Mouse (Mus musculus): ENCODE measurements around the gene Usp13. TPM values are rescaled to one million over a fixed set of nuclear protein-coding genes. Genes with fewer than 3 reads are reported as not detected.

Gene Usp13
- total RNA-seq, 2 experiments from 2014 or later = 188 to 287 TPM

DNA sequence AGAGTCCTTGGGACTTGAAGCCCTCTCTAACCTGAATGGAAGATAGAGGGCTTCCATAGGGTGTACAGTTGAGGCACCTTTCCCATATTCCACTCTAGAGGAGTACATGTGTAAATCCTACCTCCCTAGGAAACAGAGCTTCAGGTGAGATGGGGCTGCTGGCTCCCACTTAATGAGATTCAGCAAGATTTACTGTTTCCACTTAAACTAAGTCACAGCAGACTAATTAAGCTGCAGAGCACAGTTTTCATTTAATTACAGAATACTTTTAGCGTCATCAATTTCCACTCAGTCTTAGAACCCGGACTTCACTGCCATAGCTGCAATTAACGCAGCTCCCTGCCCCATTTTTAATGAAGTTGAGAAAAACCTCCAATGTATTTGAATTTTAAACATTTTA is 144.1 kb downstream of the Usp13 start:
- H3K27ac ChIP-seq = no peak overlapping the region
- intact Hi-C loops (cut with DNase I) = no loop called here
- no peak for DNase-seq
- no peak overlapping the region for H3K4me3 ChIP-seq
- no peak for TF ChIP-seq CTCF (IDR thresholded peaks at IDR 0.05)

DNA sequence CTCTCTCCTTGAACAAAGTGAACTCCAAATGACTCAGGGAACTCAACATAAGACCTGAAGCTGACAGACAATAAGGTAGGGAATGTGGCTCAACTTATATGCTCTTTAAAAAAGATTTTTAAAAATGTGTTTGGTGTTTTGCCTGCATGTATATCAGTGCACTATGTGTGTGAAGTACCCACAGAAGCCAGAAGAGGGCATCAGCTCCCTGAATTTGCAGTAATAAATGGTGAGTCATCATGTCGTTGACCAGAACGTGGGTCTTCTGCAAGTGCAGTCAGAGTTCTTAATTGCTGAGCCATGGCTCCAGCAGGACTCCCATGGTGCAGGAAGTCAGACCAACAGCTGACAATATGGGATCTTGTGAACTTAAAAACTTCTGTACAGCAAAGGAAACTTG is 148.2 kb downstream of the Usp13 start:
- Histone ChIP-seq H3K27ac (no peak overlapping the region), H3K4me3 (no peak overlapping the region)
- no peak for DNase-seq
- intact Hi-C loops (cut with DNase I) = no loop called here
- peak; percentile 31; the same call in 1 of the 2 replicates for TF ChIP-seq CTCF (IDR thresholded peaks at IDR 0.05)

DNA sequence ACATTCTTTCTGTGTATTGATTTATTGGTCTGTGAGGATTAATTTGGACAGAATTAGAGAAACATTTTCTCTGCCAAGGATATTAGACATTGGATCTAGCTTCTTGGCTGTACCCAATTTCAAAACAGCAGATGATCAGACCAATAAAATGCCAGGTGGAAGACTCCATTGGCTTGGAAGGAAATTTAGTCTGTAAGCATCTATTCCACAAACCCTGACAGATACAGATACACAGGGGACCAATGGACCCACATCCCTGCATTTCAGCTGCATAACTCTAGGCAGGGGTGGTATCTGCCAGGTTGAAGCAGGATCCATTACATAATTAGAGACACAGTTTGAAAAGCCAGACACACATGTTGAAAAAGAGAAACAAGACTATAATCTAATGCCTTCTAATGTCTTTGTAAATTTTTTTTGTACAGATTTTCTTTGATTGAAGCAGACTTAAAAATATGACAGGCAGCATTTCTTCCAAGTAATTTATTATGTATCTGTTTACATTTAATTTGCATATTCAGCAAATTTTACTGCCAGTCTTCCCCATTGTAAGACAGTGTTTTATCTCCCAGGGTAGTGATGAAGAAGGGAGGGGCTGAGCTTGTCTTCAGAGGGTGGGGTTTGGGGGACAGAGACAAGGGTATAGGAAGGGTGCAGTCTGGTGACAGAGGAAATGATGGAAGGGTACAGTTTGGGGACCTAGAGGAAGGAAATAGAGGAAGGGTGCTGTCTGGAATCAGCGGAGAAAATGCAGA is 151.5 kb downstream of the Usp13 start:
- Histone ChIP-seq H3K27ac (no peak overlapping the region), H3K4me3 (no peak overlapping the region)
- no peak for DNase-seq
- intact Hi-C loops (cut with DNase I) = no loop called here
- no peak for TF ChIP-seq CTCF (IDR thresholded peaks at IDR 0.05)

DNA sequence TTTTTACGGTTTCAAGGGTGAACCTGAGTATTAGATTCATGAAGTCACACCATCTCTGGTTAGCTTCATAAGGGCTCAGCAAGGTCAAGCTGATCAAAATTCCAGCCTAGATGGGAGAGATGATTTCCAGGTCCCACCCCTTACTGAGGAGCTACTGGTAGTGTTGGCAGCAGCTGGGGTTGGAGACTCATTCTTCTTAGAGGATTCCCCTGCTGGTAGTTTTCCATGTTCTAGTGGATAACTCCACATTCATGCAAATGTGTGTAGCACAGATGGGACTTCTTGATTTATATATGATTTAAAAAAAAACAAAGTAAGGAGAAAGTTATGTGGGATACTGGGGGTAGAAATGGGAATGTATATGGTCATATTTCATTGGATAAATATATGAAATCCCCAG is 152.9 kb downstream of the Usp13 start:
- no peak for DNase-seq

DNA sequence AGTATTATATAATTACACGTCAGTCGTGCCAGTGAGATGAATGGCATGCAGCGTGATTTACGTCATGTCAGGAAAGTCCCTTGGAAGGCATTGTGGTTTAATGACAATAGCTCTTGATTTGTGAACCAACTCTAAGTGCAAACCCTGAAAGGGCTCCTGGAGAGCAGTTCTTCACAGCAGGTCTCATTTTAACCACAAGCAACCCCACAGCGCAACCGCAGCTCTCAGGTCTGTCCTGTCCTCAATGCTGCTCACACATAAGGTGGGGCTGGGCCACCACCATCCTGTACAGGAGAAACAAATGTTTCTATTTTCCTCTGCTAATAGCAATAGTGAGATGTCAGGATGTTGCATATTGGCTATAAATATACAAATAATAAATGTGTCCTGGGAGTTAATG is 161.9 kb downstream of the Usp13 start:
- no peak for DNase-seq
- TF ChIP-seq CTCF (IDR thresholded peaks at IDR 0.05) = no peak
- no peak overlapping the region for H3K4me3 ChIP-seq
- intact Hi-C loops (cut with DNase I) = no loop called here
- no peak overlapping the region for H3K27ac ChIP-seq

More for the DNA sequence above, 152.9 kb downstream of the Usp13 start:
- Histone ChIP-seq H3K27ac (no peak overlapping the region), H3K4me3 (no peak overlapping the region)
- TF ChIP-seq CTCF (IDR thresholded peaks at IDR 0.05) = no peak
- intact Hi-C loops (cut with DNase I) = no loop called here

DNA sequence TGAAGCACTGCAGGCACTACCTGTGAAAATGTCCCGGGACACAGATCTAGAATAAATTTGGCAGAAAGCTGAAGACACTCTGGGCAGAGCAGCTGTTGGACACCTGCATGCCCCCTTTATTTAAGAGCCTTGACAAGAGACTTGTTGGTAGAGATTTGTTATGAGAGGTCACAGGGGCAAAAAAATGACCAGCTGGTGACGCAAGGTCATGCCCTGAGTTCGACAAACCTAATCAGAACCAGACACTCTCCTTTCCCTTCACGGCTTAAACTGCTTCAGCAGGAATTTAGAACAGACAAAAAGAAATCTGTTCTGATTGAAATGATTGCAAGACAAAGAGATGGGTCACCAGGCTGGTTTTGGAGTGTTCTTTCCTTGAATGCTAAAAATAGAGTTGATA is 162.6 kb downstream of the Usp13 start:
- Histone ChIP-seq H3K4me3 (no peak overlapping the region), H3K27ac (no peak overlapping the region)
- intact Hi-C loops (cut with DNase I) = no loop called here
- DNase-seq = no peak
- no peak for TF ChIP-seq CTCF (IDR thresholded peaks at IDR 0.05)

DNA sequence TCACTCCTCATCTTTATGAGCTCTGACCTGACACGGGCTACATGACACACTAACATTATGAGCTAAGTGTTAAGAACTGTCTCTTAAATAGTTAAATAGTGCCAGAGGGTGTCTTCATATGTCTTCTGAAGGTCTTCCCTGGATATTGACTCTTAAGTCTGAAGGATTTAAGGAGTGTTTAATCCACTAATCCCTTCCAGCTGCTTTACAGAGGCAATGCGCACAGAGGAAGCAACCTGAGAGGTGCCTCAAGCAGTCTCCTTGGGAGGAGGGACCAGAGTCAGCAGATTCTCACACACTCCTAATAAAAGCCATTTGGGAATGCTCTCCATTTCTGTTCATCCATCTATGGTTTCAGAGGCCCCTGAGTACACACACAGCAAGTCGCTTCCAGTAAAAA is 167.8 kb downstream of the Usp13 start:
- no peak for DNase-seq

More for the DNA sequence above, 167.8 kb downstream of the Usp13 start:
- Histone ChIP-seq H3K27ac (no peak overlapping the region), H3K4me3 (no peak overlapping the region)
- no peak for TF ChIP-seq CTCF (IDR thresholded peaks at IDR 0.05)
- intact Hi-C loops (cut with DNase I) = no loop called here

Other genes starting within 250 kb of the Usp13 start
- gene Gnb4, start 201.0 kb upstream of the Usp13 start, total RNA-seq (2021) = 1 to 10 TPM; 4.3 to 7.2 TPM
- gene Actl6a, start 111.2 kb upstream of the Usp13 start, total RNA-seq (2021) = 10 to 100 TPM; 13.1 to 16.0 TPM
- gene Ndufb5, start 80.6 kb upstream of the Usp13 start, total RNA-seq (2021) = 100 to 1,000 TPM; 524 to 701 TPM
- 10 to 100 TPM; 24.5 to 36.0 TPM for gene Mrpl47, start 79.9 kb upstream of the Usp13 start, total RNA-seq (2021)